Mouse (Mus musculus): ENCODE data around the gene Ankrd33b. TPM values are rescaled to one million over a fixed set of nuclear protein-coding genes. Genes with fewer than 3 reads are reported as not detected.

Gene Ankrd33b
- total and polyA plus RNA-seq, 2 experiments from 2014 or later = 1.6 TPM

DNA sequence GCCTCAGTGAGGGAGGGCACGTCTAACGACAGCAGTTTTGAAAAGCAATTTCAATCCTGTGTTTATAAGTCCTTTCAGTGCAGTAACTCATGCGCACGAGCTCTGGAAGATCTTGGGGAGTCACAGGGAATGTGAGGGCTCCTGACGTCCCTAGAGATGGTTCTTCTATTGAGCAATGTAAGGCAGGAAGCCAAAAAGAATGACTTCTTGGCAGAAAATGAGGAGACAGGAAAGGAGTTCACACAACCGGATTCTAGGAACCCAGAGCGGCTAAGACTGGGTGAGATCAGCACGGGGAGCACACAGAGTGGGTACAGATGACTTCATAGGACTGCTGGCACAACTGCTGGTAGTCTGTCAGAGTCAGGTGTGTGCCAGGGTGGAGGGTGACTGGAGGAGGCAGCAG, 25.0 kb downstream of the Ankrd33b start:
- no peaks in the 10 kb centered on the region for H3K27me3 ChIP-seq (ENCODE audit: insufficient read depth, low read length)
- ATAC-seq = peak; percentile 64

DNA sequence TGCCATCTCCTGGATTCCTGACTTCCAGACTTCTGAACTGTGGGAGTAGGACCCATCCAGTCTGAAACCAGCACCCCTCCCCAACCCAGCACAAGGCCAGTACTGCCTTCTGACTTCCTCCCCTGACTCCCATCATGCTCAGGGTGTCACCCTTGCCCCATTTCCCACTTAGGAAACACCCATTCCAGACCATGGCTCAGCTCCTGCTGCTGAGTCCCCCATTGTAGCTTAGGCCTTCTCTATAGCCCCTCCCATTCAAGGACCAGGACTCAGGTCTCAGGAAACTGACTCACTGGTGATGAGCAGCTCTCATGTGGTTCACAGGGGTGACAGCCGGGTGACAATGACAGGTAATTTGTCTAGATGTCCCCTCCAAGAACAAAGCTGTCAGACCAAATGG, 25.5 kb downstream of the Ankrd33b start:
- whole genome bisulfite sequencing = 43% methylated on average over 1 of the region's 1 CpGs
- ATAC-seq = peak; percentile 39

More for the DNA sequence above, 25.0 kb downstream of the Ankrd33b start:
- Histone ChIP-seq H3K4me2 (ENCODE audit: low read depth, low read length) (no peak overlapping the region), H3K27ac (no peak overlapping the region), H3K9me3 (ENCODE audit: low read length) (no peaks in the 10 kb centered on the region), H3K4me1 (ENCODE audit: insufficient read depth, low read length) (no peaks in the 10 kb centered on the region), H3K9ac (replicated peaks; ENCODE audit: low read length) (no peak overlapping the region), H3K36me3 (ENCODE audit: insufficient read depth, low read length) (no peaks in the 10 kb centered on the region), H3K4me3 (ENCODE audit: low read length) (no peak overlapping the region)
- peak; percentile 48 for DNase-seq (ENCODE audit: low spot score)
- no peak for TF ChIP-seq CTCF (IDR thresholded peaks at IDR 0.05; ENCODE audit: low read depth)
- 30% methylated on average over 8 of the region's 8 CpGs for WGBS

DNA sequence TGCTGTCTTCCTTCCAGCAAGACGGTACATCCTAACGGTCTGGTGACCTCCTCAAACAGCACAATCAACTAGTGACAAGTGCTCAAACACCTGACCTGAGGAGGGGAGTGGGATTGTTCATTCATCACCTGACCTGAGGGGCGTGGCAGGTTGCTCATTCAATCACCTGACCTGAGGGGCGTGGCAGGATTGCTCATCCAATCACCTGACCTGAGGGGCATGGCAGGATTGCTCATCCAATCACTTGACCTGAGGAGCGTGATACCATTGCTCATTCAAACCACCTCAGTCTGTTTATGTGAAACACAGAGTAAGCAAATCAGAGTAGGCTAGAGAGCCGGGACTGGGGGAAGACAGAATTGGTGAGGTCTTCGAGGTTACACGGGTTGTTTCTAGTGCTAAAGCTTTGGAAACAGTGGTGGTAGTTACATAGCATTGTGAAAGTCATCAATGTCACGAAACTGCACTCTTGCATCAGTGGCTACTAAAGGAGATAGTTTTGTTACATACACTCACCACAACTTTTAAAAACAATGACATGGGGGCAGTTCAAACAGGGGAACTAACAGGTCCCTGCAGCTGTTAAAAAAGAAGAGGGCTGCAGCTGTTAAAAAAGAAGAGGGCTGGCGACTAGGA, 28.8 kb downstream of the Ankrd33b start:
- TF ChIP-seq CTCF (IDR thresholded peaks at IDR 0.05; ENCODE audit: low read depth) = no peak
- no peak overlapping the region for H3K4me2 ChIP-seq (ENCODE audit: low read depth, low read length)
- no peaks in the 10 kb centered on the region for H3K4me1 ChIP-seq (ENCODE audit: insufficient read depth, low read length)
- no peak for ATAC-seq
- H3K4me3 ChIP-seq (ENCODE audit: low read length) = no peak overlapping the region
- WGBS = 86% methylated on average over 10 of the region's 10 CpGs
- no peaks in the 10 kb centered on the region for H3K36me3 ChIP-seq (ENCODE audit: insufficient read depth, low read length)
- no peak overlapping the region for H3K27ac ChIP-seq
- no peak overlapping the region for H3K9ac ChIP-seq (replicated peaks; ENCODE audit: low read length)
- H3K27me3 ChIP-seq (ENCODE audit: insufficient read depth, low read length) = no peaks in the 10 kb centered on the region
- DNase-seq (ENCODE audit: low spot score) = no peak
- H3K9me3 ChIP-seq (ENCODE audit: low read length) = no peaks in the 10 kb centered on the region

More for the DNA sequence above, 25.5 kb downstream of the Ankrd33b start:
- no peaks in the 10 kb centered on the region for H3K36me3 ChIP-seq (ENCODE audit: insufficient read depth, low read length)
- no peaks in the 10 kb centered on the region for H3K27me3 ChIP-seq (ENCODE audit: insufficient read depth, low read length)
- no peak overlapping the region for H3K4me3 ChIP-seq (ENCODE audit: low read length)
- no peak overlapping the region for H3K4me2 ChIP-seq (ENCODE audit: low read depth, low read length)
- DNase-seq (ENCODE audit: low spot score) = no peak
- no peak for TF ChIP-seq CTCF (IDR thresholded peaks at IDR 0.05; ENCODE audit: low read depth)
- no peaks in the 10 kb centered on the region for H3K4me1 ChIP-seq (ENCODE audit: insufficient read depth, low read length)
- H3K27ac ChIP-seq = no peak overlapping the region
- H3K9me3 ChIP-seq (ENCODE audit: low read length) = no peaks in the 10 kb centered on the region
- H3K9ac ChIP-seq (replicated peaks; ENCODE audit: low read length) = no peak overlapping the region

DNA sequence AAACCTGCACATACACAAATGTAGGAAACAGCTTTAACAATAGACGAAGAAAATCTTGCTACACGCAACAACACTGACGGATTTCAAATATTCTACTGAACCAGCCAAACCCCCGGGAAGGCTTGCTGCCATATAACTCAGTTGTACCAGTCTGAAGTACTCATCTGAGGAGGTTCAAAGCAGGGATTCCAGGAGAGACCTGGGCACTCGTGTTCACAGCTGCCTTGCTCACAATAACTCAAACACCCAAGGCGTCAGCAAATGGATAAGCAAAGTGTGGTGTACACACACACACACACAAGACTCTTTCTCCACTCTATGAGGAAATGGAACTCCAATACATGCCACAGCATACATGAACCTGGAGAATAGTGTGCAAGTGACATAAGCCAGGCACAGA, 29.5 kb downstream of the Ankrd33b start:
- no peak for DNase-seq (ENCODE audit: low spot score)
- Histone ChIP-seq H3K4me1 (ENCODE audit: insufficient read depth, low read length) (no peaks in the 10 kb centered on the region), H3K27ac (no peak overlapping the region), H3K4me2 (ENCODE audit: low read depth, low read length) (no peak overlapping the region), H3K27me3 (ENCODE audit: insufficient read depth, low read length) (no peaks in the 10 kb centered on the region), H3K9ac (replicated peaks; ENCODE audit: low read length) (no peak overlapping the region), H3K36me3 (ENCODE audit: insufficient read depth, low read length) (no peaks in the 10 kb centered on the region), H3K4me3 (ENCODE audit: low read length) (no peak overlapping the region), H3K9me3 (ENCODE audit: low read length) (no peaks in the 10 kb centered on the region)
- no peak for TF ChIP-seq CTCF (IDR thresholded peaks at IDR 0.05; ENCODE audit: low read depth)
- no peak for ATAC-seq
- WGBS = 86% methylated on average over 6 of the region's 6 CpGs

DNA sequence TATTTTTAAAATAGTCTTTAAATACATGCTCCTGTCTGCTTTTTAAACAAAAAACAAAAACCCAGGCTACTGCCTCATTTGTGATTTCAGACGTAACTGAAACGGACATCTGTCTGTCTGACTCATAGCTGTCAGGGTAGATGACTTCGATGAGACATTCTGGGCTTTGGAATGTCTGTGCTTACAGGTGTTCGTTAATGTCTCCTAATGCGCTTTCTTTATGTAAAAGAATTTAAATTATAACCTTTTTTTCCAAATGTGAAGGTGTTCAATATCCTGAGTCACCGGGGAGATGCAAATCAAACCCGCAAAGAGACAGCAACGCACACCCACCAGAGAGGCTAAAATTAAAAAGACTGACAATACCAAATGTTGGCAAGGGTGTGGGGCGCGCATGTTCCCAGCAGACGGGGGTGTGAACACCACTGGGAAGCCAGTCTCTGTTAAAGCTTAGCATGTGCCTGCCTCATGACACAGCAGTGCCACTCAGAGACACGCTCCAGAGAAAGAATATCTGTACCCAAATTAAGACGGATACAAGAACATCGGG, 30.3 kb downstream of the Ankrd33b start:
- no peak overlapping the region for H3K9ac ChIP-seq (replicated peaks; ENCODE audit: low read length)
- no peaks in the 10 kb centered on the region for H3K4me1 ChIP-seq (ENCODE audit: insufficient read depth, low read length)
- no peaks in the 10 kb centered on the region for H3K9me3 ChIP-seq (ENCODE audit: low read length)
- H3K27me3 ChIP-seq (ENCODE audit: insufficient read depth, low read length) = no peaks in the 10 kb centered on the region
- 73% methylated on average over 14 of the region's 14 CpGs for WGBS
- no peak for TF ChIP-seq CTCF (IDR thresholded peaks at IDR 0.05; ENCODE audit: low read depth)
- H3K36me3 ChIP-seq (ENCODE audit: insufficient read depth, low read length) = no peaks in the 10 kb centered on the region
- no peak overlapping the region for H3K4me2 ChIP-seq (ENCODE audit: low read depth, low read length)
- no peak overlapping the region for H3K27ac ChIP-seq
- no peak overlapping the region for H3K4me3 ChIP-seq (ENCODE audit: low read length)
- ATAC-seq = no peak
- DNase-seq (ENCODE audit: low spot score) = no peak

DNA sequence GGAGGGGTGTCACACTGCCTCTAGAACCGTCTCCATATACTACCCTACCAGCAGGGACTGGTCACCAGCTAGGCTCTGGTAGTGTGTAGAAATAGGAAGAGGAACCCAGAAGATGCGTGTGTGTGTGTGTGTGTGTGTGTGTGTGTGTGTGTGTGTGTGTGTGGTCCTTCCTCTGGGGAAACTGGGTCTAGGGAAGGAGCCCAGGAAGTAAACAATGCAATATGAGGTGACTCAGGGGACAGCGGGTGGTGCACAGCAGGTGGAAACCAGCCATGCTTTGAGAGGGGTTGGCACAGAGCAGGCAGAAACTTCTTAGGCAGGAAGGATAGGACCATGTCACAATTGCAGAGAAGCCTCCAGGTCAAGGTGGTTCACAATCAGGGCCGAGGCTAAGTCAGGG, 30.8 kb downstream of the Ankrd33b start:
- TF ChIP-seq CTCF (IDR thresholded peaks at IDR 0.05; ENCODE audit: low read depth) = no peak
- Histone ChIP-seq H3K27ac (no peak overlapping the region), H3K9me3 (ENCODE audit: low read length) (no peaks in the 10 kb centered on the region), H3K27me3 (ENCODE audit: insufficient read depth, low read length) (no peaks in the 10 kb centered on the region), H3K4me2 (ENCODE audit: low read depth, low read length) (no peak overlapping the region), H3K9ac (replicated peaks; ENCODE audit: low read length) (no peak overlapping the region), H3K4me3 (ENCODE audit: low read length) (no peak overlapping the region), H3K36me3 (ENCODE audit: insufficient read depth, low read length) (no peaks in the 10 kb centered on the region), H3K4me1 (ENCODE audit: insufficient read depth, low read length) (no peaks in the 10 kb centered on the region)
- no peak for ATAC-seq
- no peak for DNase-seq (ENCODE audit: low spot score)
- WGBS = 65% methylated on average over 4 of the region's 4 CpGs

DNA sequence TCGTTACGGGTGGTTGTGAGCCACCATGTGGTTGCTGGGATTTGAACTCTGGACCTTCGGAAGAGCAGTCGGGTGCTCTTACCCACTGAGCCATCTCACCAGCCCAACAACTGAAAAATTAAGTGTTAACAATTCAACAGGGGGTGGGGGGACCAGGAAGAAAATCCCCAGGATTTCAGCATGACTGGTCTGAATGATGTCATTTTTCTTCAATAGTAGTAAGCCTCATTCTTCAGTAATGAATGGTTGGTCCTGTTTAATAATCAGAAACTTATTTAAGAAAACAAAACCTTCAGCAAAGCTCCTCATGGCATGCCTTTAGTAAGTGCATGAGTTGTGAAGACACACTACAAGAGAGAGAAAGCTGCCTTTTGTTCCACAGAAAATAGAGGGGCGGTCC, 32.7 kb downstream of the Ankrd33b start:
- DNase-seq (ENCODE audit: low spot score) (no peak), ATAC-seq (no peak)
- Histone ChIP-seq H3K4me1 (ENCODE audit: insufficient read depth, low read length) (no peaks in the 10 kb centered on the region), H3K4me2 (ENCODE audit: low read depth, low read length) (no peak overlapping the region), H3K9me3 (ENCODE audit: low read length) (no peaks in the 10 kb centered on the region), H3K36me3 (ENCODE audit: insufficient read depth, low read length) (no peaks in the 10 kb centered on the region), H3K4me3 (ENCODE audit: low read length) (no peak overlapping the region), H3K27me3 (ENCODE audit: insufficient read depth, low read length) (no peaks in the 10 kb centered on the region), H3K9ac (replicated peaks; ENCODE audit: low read length) (no peak overlapping the region), H3K27ac (no peak overlapping the region)
- 94% methylated on average over 5 of the region's 5 CpGs for WGBS
- no peak for TF ChIP-seq CTCF (IDR thresholded peaks at IDR 0.05; ENCODE audit: low read depth)

Measured in hindbrain, postnatal 0 days (tissue).